Mouse (Mus musculus) kidney, adult 18-20 months (tissue): ENCODE results near the gene Ubd.
"Not testable (repeated sequence)": the region's sequence is repeated elsewhere in the genome, so short reads cannot be mapped to it uniquely, and the experiment has no call there.

Experiments used
- DNase-seq: peaks from one replicate; pipeline ENCODE4 v3.0.0; 2021

Ubd gene

DNA sequence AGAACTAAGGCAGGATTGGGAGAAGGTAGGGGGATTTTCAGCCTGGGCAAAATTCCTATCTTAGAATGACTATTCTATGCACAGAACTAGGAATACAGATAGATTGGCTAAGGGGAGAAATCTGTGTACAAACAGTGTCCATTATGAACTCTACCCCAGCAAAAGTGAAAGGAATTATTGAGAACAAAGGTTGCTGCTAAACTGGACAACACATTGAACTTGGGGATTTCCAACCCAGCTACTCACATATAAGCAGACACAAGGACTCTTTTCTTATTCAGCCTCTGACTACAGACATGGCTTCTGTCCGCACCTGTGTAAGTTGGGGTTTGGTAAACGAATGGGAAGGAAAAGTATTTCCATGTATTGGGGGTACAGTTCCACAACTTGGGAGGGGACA lies at the start of gene Ubd:
Gene Ubd (plus strand): TSS at position 237 of the 400 bp plus-strand sequence.
- DNase-seq: no peak

DNA sequence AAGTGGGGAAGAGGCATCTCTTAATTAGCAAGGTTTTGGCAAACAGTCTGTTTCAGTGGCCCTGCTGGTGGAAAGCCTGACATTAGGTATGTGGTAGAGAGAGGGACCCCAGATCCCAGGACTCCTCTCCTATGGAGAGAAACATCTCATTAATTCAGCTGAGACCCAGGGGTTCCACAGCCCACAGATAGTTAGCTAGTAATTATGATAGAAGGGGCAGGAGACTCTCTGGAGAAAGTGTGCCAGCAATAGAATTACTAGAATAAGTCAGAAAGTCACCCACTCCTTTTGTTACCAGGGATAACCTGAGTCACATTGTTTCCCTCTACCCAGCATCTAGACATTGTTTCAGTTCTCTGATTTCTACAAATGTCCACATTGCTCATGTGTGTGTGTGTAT lies 32.3 kb upstream of the Ubd start, which contains the start of gene Olfr93:
Gene Olfr93 (minus strand): TSS at position 101 of the 400 bp plus-strand sequence.
- DNase-seq: no peak

DNA sequence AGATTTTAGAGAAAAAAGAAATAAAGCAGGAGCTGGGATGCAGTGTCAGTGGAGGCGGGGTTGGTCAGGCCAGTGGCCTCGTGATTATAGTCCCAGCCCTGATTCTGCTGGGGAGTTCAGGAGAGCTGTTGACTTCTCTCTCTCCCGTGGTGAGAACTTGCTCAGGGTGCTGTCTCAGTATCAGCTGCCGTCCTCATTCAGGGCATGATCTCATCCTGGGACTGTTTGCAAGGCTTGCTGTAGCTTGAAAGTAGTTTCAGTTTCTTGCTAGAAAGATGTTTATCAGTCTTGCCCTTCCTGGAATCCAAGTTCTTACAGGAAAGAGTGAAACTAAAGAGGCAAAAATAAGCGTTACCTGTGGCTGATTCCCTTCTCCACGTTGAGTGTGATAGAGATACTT lies 8.2 kb upstream of the Ubd start:
- DNase-seq: no peak

DNA sequence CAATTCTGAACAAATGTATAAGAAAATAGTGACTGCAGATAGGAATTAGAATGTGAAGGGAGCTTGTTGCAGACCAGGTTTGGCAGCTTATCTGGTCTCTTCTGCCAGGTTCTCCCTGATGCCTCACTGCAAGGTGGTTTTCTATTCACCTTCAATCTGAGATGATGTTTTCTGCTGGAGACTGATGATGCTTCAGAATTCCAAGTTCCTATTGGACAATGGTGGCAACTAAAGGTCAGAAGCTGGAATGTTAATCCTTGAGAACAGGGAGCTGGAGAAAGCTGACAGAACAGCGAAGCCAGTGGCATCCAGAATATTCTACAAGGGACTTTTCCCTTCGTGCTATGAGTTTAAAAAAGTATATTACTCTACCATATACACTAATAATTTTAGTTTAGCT lies 3.0 kb upstream of the Ubd start:
- peak; percentile 32 for DNase-seq

DNA sequence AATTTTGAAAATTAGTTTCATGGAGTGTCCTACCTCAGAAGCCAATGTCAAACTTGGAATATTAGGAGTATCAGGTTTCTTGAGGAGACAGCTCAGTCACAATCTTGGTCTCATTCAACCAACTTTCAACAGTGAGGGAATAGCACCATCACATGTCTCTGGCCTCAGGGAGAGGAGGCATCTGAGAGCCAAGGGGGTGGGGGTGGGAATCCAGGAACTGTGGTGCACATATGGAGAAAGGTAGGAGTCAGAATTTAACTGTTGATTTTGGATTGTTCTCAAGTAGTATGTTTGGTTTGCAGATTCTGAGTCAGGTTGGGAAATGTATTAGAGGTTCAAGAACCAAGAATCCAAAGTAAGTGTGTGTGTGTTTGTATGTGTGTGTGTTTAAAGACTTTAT lies 660 bp upstream of the Ubd start:
- DNase-seq: no peak

DNA sequence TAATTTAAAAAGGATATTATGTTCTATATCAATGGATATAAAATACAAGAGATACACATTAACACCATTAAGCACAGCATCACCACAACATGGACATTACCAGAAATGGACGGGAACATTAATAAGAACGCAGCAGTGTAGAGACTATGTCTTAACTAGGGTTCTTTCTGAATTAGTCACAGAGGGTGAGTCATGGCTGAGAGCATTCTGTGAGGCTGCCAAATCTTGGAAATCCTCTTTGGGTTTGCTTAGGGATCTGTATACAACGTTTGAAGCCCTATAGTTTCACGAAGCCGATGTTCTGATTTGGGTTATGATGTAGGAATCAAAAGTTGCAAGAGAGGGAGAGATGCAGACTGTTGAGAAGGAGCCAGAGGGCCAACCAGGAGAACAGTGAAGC lies 1.1 kb downstream of the Ubd start:
- no peak for DNase-seq

DNA sequence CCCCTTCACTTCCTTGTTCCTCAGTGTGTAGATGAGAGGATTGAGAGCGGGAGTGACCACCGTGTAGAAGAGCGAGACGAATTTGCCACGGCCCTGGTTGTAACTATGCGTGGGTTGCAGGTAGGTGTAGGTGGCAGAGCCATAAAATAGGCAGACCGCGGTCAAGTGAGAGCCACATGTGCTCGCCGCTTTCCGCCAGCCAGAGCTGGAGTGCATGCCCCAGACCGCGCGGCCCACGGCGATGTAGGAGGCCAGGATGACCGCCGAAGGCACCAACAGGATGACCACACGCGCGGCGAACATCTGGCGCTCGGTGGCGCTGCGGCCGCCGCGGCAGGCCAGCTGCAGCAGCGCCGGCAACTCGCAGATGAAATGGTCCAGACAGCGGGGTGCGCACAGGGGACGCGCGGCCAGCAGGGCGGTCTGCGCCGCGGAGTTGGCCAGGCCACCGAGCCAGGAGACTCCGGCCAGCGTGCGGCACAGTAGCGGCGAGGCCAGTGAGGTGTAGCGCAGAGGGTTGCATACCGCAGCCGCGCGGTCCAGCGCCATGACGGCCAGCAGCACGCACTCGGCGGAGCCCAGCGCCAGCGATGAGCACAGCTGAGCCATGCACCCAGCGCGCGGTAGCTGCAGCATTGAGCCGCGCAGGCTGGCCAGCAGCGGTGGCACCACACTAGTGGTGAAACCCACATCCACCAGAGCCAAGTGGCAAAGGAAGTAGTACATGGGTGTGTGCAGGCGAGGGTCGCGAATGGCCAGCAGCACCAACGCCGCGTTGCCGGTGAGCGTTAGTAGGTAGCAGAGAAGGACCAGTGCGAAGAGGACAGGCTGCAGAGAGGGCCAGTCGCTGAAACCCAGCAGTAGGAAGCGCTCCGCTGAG lies 3.4 kb downstream of the Ubd start:
- peak; percentile 18 for DNase-seq

DNA sequence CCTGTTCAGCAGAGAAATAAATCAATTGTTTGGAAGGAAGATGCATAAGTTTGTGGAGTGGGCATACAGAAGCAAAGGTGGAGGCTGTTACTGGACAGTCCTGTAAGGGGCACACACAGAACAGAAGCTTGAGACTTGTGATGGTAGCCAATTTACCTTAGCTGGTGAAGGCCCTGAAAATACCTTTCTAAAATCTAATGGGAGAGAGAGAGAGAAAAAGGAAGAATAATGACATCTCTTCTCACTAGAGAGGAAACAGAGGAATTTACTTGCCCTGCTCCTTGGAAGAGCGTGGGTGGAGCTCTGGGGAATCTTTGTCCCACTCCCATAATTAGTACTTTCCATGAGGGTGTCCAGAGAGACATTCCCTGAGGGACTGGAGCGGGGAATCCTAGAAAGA lies 7.2 kb downstream of the Ubd start, which contains the start of gene Olfr94:
Gene Olfr94 (minus strand): TSS at position 101 of the 400 bp plus-strand sequence.
- no peak for DNase-seq

DNA sequence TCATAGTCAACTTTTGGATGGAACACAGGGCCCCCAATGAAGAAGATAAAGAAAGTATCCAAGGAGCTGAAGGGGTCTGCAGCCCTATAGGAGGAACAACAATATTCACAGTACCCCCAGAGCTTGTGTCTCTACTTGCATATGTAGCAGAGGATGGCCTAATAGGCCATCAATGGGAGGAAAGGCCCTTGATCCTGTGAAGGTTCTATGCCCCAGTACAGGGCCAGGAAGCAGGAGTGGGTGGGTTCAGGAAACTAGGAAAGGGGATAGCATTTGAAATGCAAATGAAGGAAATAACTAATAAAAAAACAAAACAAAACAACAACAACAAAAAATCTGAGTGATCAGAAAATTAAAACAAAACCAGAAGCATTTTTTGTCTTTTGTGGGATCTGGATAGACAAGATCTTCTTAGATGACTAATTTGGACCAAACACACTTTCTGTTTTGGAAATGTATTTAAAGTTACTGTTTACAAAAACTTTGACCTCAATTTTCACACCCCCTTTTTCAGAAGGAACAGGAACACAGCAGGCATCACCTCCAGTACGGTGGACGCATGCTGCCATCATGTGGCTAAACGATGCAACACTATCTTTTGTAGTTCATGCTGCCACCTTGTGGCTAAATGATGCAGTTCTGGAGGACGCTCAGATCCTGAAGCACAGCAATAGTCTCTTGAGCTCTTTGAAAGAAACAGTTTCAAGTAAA lies 9.7 kb downstream of the Ubd start:
- peak; percentile 79 for DNase-seq

DNA sequence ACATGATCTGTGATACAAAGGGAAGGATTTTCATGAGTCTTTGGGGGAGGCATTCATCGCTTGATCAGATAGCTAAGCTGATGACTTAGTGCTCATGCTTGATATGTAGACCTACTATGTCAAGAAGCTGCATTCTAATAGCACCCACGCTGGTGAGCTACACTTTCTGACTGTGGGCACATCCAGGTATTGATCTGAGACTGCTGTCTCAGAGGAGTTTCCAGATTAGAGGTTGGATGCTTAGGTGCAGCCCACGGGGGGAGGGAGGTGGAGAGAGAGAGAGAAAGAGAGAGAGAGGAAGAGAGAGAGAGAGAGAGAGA lies 10.2 kb downstream of the Ubd start:
- no peak for DNase-seq

DNA sequence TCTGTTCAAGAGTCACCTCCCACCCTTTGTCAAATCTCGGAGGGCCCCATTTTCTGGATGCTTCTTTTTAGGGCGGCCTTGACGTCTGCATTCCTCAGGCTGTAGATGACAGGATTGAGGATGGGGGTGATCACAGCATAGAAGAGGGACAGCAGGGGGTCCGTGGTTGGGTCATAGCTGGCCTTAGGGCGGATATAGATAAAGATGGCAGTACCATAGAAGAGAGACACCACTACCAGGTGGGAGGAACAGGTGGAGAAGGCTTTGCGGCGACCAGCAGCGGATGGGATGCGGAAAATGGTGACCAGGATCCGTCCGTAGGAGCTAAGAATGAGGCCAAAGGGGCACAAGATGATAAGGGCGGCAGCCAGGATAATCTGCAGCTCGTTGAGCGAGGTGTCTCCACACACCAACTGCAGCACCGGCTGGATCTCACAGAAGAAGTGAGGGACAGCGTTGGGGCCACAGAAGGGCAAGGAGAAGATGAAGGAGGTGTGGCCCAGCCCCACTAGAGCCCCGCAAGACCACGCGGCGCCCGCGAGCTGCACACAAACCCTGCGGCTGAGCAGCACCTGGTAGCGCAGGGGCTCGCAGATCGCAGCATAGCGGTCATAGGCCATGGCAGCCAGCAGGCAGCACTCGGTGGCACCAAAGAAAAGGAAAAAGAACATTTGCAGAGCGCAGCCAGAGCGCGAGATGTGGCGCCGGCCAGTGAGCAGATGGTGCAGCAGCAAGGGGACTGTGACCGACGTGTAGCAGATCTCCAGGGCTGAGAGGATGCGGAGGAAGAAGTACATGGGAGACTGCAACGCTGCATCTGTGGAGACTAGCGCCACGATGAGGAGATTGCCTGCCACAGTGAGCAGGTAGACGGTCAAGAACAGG lies 17.4 kb downstream of the Ubd start:
- no peak for DNase-seq

DNA sequence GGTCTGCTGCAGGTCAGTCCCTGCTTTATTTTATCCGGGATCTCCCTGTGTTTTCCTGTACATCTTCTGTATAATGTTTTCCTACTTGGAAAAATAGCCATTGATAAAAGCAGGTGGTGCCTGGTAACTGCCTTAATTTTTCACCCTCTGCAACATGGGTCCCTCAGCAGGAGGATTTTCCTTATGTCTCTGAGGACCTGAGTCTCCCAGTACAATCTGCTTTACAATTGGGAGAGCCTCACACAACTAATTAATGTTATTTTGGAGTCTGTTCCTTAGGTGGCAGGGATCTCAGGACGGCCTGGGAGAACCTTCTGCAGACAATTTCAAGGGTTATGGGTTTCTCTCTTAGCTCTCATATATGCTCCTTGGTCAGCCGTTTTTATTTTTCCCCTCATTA lies 19.3 kb downstream of the Ubd start, which contains the start of gene Olfr95:
Gene Olfr95 (minus strand): TSS at position 101 of the 400 bp plus-strand sequence.
- no peak for DNase-seq

DNA sequence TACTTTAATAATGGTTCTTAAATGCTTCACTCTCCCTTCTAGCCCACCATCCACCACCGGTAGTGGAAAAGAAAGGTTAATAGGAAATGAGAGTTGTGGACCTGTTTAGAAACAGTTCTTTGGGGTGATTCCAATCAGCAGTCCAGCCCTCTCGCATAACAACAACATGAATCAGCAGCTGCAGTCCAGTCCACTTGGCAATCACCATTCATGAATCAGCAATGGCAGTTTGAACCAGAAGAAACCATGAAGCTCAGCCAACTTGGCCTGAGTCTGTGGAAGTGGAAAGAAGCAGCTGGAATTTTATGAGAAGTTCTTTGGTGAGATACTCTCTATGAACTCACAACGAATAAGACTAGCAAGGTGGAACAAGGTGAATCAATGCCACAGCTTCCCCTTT lies 24.8 kb downstream of the Ubd start:
- no peak for DNase-seq

DNA sequence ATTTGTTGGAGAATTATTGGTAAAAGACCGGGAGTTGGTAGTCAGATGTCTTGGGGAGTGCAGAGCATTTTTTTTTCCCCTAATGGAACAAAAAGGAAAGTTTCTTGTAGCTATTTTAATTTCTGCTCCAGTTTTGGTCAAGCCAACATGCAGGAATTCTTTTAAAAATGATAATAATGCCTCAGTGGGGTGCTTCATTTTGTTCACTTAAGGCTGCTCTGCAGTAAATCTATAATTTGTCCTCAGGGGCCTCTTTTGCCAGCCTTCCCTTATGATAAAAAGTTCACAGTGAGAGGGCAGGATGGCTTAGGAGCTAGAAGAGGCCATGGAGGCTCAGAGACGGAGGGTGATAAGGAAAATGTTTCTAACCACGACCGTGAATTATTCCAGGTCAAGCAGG lies 26.2 kb downstream of the Ubd start, which contains the start of gene Olfr96:
Gene Olfr96 (plus strand): TSS at position 301 of the 400 bp plus-strand sequence.
- no peak for DNase-seq

DNA sequence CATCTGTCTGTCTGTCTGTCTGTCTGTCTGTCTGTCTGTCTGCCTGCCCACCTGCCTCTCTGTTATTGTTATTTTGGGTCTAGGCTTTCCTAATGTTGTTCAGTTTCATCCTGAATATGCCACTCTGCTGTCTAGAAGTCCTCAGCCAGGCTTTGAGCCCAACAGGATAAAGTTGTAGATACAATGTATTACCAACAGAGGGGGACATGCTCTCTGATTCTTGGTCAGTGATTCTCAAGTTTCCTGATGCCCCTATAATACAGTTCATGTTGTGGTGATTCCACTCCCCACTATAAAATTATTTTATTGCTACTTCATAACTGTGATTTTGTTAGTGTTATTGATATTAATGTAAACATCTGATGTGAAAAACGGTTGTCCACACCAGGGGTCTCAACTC lies 28.2 kb downstream of the Ubd start:
- DNase-seq: no peak

DNA sequence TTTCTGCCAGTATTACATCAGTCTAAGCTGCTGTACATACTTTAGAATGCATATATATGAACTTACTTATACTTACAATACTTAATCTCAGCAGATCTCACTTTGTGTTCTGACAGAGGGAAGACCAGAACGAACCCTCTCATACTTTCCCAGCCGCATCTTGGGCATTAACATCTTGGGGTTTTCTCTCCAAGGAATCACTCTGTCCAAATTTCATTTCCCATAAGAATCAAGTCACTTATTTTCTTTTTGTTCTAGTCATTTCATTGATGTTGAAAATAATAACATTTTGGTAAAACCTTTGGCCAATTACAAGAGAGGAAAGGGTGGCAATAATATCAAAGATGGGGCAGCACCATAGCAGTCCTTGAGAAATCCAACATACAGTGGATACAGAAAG lies 43.5 kb downstream of the Ubd start, which contains the start of gene Olfr97:
Gene Olfr97 (minus strand): TSS at position 101 of the 400 bp plus-strand sequence.
- not testable (repeated sequence) for DNase-seq

DNA sequence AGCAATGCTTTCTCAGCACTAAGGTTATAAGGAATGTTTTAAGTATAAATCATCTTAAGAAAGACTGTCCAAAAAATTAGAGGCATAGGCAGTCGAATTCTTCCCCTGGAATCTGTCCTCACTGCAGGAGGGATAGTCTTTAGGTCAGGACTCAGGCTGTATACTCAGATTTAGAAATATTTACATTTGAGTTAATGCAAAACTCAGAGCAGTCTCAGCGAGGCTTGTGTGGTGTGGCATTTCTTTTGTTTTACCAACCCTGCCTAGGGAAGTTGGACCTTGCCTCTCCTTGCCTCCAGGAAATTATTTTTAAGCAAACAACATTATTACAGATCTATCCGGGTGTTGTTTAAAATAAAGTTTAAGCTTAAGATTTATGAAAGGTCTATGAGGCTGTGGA lies 48.5 kb downstream of the Ubd start:
- no peak for DNase-seq
